Mouse (Mus musculus): ENCODE measurements around the gene Gm20896. TPM values are rescaled to one million over a fixed set of nuclear protein-coding genes. Genes with fewer than 3 reads are reported as not detected.
"Not testable (repeated sequence)": the region's sequence is repeated elsewhere in the genome, so short reads cannot be mapped to it uniquely, and the experiment has no call there.

Gene Gm20896
- total RNA-seq (2014; rRNA removed; ENCODE audit: low replicate concordance): not detected in 2 replicates
- polyA plus RNA-seq (2015; fragmentation: Nextera tagmentation; extraction: Ambion mirVana): not detected in 2 replicates

GRCm38 (mm10) chrY:35921426-35921825 lies at the start of gene Gm20896:
TSS of gene Gm20896 (minus strand) at chrY:35921526.
- not testable (repeated sequence) for DNase-seq (ENCODE audit: low spot score); H3K27ac ChIP-seq (ENCODE audit: low read depth); H3K9me3 ChIP-seq (replicated peaks; ENCODE audit: control insufficient read depth, low read length); H3K9ac ChIP-seq (replicated peaks; ENCODE audit: low read depth, low read length); H3K4me3 ChIP-seq (ENCODE audit: low read depth, low read length); H3K36me3 ChIP-seq (replicated peaks; ENCODE audit: control insufficient read depth, insufficient read depth, low read length); H3K4me1 ChIP-seq (ENCODE audit: control insufficient read depth, insufficient read depth); ATAC-seq (ENCODE audit: insufficient read depth, low read depth); H3K4me2 ChIP-seq (ENCODE audit: low read depth, low read length); H3K27me3 ChIP-seq (ENCODE audit: control insufficient read depth, insufficient read depth, low read length)
- 67% methylated on average over 1 of the region's 6 CpGs for WGBS

Measured in heart, postnatal 0 days (tissue).